Mouse (Mus musculus) spleen, adult 12 weeks (tissue): ENCODE data around the gene Jak2.

Experiments
- DNase-seq: peaks from one replicate; pipeline ENCODE4 v3.0.0; 2022; ENCODE audit warnings: low spot score

The Jak2 gene

DNA sequence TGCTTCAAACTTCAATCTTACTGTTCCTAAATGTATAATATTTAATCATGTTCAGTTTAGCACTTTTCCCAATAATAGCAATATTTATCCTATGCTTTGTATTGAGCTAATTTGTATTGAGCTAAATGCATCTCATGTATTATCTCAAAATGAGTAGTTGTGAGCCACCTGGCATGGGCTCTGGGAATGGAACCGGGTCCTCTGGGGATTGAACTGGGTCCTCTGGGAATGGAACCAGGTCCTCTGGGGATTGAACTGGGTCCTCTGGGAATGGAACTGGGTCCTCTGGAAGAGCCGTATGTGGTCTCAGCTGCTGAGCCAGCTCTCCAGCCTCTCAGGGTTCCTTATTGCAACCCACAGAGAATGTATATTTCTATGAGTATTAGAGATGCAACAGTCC, 50.5 kb downstream of the Jak2 start:
- no peak for DNase-seq

DNA sequence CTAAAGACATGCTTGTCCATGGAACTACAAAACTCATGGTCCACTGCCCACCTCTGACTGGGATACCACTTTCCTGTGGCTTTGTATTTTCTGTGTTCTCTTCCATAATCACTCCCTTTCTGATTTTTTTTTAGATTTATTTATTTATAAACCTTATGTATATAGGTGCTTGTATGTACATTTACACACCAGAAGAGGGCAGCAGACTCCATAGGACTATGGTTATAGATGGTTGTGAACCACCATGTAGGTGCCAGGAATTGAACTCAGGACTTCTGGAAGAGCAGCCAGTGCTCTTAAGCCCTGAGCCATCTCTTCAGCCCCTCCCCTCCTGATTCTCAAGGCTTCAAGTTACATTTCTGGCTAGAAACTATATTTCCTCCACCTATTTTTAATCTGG, 57.2 kb downstream of the Jak2 start:
- no peak for DNase-seq

DNA sequence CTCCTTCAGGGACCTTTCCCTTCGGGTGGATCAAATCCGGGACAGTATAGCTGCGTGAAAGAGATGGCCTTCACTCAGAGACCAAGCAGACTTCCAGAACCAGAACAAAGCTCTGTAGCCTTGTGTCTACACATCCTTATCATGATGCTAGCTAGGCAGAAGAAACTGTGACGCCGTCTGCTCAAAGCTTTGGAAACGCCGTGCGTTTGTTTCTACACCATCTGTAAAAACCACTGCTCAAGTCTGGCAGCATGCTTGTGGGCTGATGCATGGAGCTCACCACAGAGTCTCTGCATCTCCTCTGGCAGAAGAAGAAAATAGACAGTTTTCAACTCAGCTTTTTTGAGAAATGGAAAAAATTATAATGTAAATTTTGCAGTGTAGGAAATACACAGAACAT, 60.2 kb downstream of the Jak2 start:
- no peak for DNase-seq

DNA sequence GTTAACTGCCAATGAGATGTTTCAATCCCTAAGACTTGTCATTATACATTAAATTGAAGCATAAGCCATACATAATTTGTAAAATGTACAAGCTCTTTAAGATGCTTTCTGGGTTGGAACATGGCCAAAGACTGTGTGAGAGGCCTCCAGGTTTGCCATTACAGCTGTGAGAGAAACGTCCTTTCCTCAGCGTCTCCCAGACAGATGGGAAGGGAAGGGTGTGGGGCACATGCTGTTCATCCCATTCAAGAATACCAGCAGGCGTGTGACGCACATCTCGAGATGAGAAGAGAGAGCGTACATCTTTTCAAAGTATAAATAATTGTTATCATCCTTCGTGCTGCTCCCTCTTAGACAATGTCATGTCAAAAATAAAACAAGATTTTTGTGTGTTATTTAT, 61.0 kb downstream of the Jak2 start:
- DNase-seq = no peak

DNA sequence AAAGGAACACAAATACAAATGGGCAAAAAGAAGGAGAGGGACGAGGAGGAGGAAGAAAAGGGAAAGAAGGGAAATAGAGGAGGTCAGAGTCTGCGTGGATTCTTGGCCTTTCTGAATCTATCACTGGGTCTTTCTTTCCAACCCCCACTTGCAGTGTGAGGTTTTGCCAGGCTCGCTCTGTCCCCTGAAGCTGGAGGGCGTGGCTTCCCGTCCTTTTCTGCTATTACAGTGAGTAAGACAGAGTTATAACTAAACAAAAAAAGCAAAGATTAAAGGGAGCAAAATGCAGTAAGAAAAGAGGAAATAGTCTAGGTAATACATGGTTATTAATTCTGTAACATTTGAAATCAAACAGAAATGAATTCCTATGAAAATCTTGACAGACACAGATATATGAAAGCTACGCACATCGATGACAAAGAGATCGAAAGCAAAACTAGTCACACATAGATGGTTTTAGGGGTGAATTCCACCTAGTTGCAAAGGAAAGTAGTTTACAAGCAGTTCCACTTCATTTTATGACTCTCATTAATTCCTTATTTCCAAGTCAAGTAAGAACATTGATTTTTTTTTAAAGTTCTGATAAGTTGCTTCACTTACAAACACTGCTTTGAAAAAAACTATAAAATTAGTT, 71.9 kb downstream of the Jak2 start:
- DNase-seq = no peak

DNA sequence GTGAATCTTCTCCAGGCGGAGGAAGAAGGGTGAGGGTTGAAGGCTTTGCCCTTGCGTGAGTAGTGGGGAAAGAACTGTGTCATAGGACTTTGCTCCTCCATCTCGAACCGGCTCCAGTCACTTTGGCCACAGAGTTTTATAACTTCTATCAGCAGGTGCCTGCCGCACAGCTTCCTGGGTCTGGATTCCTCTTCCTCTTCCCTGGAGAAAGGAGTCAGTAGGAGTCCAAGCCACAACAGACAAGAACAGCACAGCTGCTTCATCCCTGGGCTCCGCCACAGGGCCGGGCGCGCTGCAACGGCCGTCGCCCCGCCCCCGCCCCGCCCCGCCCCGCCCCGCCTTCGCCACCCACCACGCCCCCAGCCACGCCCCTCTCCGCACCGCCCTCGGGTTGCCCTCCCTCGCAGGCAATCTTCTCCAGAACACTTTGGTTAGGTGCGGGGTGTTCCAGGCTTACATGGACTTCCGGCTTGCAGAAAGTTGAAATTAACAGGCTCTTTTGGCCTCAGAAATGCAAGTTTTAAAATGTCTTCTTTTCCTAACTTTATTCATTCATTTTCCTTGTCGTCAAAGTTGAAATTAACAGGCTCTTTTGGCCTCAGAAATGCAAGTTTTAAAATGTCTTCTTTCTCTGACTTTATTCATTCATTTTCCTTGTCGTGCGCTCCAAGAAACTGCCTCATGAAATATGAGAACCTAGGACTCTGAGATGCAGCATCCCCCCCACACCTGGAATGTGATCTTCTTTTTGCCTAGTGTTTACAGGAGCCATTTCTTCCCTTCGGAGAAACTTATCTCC, 73.6 kb downstream of the Jak2 start, which contains the start of gene Insl6:
Gene Insl6, minus strand, starts transcription at position 304 of the 799 bp plus-strand sequence.
- peak; percentile 68 for DNase-seq

DNA sequence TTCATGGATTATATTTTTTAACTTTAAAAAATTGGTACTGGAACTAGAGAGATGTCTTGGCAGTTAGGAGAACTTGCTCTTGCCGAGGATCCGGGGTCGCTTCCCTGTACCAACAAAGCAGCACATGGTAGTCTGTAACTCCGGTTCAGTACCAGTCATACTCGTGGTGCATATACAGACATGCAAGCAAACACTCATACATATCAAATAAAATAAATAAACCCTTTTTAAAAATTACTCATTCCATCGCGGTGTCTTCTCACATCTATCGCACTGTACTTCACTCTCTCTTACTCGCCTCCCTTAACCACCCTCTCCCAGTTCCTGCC, 74.2 kb downstream of the Jak2 start:
- no peak for DNase-seq

DNA sequence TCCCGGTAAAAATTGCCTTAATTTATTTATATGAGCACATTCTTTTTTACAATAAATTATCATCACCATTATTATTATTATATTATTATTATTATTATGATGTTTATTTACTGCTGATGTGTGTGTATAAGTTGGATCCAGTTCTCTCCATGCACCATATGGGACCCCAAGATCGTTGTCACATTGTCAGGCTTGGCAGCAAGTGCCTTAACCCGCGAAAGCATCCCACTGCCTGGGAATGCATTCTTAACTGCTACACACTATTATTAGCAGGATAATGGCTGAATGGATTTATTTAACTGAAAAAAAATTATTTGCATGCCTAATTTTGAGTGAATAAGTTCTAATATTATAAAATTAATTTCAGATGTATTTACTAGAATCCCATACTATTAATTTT, 74.8 kb downstream of the Jak2 start:
- DNase-seq = no peak

DNA sequence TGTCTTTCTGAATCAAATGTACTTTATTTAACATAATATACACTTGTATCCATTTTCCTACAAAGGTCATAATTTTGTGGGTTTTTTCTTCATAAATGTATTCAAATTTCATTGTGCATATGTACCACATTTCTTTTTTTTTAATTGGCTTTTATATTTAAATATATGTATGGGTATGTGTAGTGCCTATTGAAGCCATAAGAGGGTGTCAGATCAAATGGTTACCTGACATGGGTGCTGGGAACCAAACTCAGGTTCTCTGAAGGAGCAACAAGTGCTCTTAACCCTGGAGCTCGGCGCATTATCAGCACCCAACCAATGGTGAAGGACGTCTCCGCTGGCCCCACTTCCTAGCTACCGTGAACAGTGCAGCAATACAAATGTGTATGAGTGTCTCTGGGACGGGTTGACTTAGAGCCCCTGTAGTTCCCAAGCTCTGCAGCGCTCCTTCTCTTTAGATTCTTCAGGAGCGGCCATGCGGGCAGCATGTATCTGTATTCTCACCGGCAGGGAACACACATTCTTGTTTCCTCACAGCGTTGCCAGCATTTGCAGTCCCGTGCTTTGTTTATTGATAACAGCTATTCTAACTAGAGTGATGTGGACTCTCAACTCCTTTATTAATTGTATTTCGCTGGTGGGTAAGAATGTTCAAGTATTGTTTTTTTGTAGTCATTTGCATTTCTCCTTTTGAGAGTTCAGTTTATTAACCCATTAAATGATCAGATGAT, 75.4 kb downstream of the Jak2 start:
- no peak for DNase-seq

DNA sequence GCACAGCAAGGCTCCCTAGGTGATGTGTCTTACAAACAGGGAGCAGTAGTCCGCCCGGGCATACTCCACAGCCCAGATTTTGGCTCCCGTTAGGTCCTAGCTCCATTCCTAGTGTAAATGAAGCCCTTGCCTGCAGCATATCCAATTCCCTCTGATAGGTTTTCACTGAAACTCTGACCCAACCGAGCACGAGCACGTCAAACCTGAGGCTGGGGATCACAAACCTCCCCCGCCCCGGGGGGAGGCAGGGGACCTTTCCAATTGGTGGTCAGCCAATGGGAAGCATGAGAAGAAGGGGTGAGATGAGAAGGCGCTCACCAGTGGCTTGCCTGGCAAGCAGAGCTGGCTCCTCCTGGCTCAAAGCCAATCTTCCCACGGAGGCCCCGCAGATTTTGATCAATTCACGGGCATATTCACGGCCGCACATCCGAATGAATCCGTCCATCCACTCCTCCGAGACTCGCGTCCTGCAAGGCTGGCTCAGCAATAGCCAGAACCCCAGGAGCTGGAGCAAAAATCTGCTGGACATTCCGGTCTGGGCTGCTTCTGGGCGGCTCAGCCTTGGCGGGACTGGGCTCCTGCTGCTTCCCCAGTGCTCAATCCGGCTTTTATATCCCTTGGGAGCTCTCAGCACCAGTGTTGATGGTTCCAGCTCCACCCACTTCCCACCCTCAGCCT, 82.6 kb downstream of the Jak2 start, which contains the start of gene Rln1:
Gene Rln1, minus strand, starts transcription at position 603 of the 678 bp plus-strand sequence.
- no peak for DNase-seq

DNA sequence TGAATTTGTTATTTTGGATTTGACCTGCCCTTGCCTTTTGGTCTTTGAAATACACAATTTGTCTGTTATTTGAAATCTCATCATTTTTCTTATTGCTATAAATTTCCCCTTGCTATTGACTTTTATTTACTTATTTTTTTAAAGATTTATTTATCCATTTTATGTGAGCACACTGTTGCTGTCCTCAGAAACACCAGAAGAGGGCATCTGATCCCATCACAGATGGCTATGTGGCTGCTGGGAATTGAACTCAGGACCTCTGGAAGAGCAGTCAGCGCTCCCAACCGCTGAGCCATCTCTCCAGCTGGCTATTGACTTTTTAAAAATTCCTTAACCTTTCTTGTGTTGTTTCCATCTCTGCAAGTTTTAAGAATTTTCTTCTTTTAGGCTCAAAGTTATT, 85.0 kb downstream of the Jak2 start:
- no peak for DNase-seq

DNA sequence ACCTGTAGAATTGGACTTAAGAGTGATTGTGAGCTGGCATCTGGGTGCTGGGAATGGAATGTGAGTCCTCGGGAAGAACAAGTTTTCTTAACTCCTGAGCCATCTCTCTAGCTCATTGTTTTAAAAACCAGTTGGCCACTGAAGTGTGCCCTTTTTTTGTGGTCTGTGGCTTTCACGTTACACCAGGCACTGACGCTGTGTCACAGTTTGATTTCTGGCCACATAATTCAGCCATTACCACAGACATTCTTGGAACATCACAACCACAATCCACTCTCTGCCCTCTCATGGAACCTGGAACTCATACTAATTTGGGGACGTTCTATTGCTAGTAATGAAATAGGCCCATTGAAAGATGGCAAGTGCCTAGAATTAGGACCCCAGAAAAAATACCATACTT, 89.4 kb downstream of the Jak2 start:
- DNase-seq = no peak

DNA sequence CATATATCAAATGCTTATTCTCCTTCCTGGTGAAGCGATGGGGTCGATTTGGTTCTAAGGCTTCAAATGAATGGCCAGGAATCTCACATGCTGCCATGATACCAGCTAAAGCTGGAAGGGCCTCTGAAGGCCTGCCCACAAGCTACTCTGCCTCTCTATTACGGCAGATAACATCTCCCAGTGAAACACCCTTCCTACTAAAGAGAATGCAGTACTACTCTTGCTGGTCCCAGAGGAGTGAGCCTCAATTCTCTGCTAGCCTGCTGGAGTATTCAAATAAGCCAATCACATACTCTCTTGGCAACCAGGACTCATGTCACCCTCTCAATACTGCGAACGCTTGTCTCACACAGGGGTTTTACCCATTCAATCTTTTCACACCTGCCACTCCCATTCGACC, 90.7 kb downstream of the Jak2 start:
- no peak for DNase-seq

DNA sequence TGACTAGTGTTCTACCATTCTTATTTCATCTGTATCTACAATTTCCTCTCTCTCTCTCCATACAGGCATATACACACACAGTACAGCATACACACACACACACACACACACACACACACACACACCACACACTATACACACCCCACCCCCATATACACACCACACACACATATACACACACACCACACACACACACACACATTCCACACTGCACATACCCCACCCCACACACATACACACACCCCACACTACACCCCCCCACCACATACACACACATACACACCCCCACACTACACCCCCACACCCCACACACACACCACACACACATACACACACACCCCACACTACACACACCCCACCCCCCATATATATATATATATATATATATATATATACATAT, 93.2 kb downstream of the Jak2 start:
- DNase-seq = no peak

DNA sequence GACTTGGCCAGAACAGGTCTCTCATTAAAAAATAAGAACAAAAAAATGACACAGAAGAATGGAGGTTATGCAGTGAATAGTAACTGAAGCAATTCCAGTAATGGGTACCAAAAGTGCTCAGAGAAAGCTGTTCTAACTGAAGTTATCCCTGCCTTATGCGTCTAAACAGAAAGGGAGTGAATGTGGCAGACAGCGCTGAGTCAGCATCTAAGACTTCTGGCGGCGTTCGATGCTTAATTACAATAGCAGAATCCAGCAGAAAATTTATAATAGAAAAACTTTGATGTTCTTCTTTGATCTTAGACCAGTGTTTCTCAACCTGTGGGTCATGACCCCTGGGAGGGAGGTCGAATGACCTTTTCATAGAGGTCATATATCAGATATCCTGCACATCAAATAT, 94.0 kb downstream of the Jak2 start:
- no peak for DNase-seq

DNA sequence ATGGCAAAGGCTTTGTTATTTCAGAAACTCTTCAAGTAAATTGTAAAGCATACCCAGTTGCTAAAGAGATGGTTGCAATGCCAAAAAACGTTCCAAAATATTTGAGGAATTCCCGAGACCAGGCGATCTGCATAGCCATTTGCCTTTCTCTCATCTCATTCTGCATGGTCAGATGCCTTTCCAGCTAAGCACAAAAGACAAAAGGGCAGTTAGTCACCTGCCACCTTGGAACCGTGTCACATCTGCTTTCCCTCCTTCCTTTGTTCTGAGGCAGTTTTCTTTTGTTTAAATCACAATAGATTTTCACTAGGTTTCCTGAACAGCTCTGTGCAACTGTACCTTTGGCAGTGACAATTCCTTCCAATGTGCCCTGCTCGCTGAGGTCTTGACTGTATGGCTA, 99.4 kb downstream of the Jak2 start:
- no peak for DNase-seq

DNA sequence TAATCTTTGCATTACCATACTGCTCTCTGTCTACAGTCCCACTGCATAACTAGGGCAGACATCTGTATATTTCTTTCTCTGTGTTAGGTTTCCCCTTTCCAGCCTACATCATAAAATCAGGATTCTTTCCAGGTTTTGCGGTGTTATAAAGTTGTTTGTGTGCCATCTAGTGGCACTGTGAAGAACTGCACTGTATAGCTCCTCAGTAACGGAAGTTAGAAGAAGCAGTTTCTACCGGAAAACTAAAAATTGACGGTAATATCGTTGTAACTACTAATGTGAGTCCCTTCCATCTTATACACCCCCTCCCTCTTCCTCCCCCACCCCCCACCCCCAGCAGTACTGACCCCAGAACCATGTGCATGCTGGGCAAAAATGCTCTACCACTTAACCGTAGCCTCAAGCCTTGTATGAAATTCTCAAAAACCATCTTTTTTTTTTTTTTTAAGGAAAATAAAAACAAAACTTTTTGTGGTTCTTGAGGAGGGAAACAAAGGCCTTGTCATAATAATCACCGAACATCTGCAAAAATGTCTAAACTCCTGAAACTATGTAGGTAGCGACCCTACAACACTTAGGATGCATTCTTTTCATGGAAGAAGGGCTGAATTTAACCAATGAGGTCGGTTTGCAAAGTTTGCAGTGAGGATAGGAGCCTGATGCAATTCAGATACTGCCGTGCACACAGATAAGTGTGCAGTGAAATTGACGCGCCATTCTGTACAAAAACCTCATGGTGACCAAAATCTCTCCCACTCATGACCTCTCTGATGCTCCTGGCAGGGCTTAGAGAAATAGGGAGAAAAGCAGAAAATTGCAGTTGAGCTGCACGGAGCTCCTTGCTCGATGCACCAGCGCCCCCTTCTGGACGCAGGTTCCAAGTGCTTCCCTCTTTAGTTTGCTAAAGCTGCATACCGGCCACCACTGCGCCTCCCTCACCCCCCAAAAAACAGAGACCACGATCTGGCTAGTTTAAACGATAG, 103.6 kb downstream of the Jak2 start:
- peak; percentile 76 for DNase-seq

DNA sequence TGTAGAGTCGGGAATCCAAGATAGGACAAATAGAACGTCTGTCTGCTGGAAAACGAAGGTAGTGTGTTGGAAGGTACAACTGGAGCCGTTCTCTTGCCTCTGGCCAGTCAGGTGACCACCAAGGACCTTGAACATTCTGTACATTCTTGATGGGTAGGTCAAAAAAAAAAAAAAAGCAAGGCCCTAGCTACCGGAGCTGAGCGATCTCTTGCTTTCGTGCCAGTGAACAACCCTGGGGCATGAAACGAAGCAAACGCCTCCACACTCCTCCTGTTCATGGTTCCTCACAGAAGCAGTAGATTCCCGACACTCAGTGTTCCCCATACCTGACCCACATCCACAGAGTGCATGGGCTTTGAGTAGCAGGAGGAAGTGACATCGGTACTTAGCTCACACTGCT, 104.7 kb downstream of the Jak2 start:
- no peak for DNase-seq

DNA sequence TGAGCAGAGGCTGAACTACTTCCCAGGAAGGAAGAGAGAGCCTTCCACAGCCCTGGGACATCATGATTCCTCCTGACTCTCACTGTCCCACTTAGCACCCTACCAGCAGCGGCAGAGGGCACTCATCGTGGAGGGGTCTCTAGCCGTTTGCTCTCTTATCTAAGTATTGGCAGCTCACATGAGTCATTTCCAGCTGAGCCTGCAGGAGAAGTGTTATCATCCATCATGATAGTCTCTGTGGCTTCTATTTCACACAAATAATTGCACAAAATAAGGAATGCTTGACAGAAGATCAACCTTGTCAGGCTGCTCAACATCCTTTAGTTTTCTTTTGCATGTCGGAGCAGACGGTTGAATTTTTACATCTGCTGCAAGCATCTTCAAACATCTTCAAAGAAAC, 108.6 kb downstream of the Jak2 start:
- no peak for DNase-seq

DNA sequence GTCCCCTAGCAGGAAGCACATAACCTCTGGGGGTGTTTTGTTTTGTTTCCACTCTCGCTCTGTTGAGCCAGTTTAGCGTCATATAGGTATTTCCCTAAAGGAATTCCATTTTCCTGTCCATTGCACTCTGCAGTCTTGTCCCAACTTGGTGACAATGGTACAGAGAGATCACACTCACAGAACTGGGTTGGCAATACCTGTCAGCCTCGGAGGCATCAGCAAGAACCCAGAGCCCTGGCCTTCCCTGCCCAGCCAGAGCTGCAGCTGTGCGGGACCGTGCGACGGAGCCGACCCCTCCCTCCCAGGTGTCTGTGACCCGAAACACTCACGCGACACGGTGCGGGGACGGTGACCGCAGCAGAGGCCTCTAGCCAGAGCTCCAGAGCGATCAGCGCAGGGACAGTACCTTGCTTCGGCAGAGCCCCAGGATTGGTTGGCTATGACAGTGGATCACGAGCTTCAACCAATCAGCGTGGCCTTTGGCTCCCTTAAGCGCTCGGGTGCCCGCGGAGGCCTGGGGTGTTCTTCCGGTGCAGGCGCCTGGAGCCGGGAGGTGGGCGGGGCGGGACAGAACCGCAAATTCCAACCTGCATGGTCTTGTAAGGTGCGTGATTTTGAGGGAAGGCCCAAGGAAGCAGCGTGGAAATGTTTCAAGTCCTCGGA, 110.0 kb downstream of the Jak2 start:
- DNase-seq = peak; percentile 79
